Mouse (Mus musculus) heart, embryonic 13.5 days (tissue): ENCODE measurements at regions not wholly inside any gene's neighbourhood (a gene's known extent, or its start where the extent isn't known, plus 50 kb on each side); places are given as distances from the start of the nearest gene placed in this dataset.

ENCODE experiments used
- ATAC-seq: fragments of 200-750 bp; cut with Nextera tagmentation; 2 replicates; pipeline ENCODE4 v1.8.0; 2017; ENCODE audit warnings: moderate TSS enrichment; ENCODE audit not compliant: insufficient number of reproducible peaks, low FRiP score, low TSS enrichment; ENCODE audit errors: extremely low read depth
- H3K27ac ChIP-seq: fragments of 300-500 bp; sonication (generic); replicated peaks from 2 replicates; pipeline ENCODE4 v1.5.1; 2015; ENCODE audit warnings: moderate library complexity, mild to moderate bottlenecking, inconsistent platforms
- H3K27me3 ChIP-seq: fragments of 300-500 bp; sonication (generic); replicated peaks from 2 replicates; pipeline ENCODE4 v1.6.1; 2015; ENCODE audit warnings: mild to moderate bottlenecking, inconsistent platforms
- H3K36me3 ChIP-seq: fragments of 300-500 bp; sonication (generic); 2 replicates; pipeline ENCODE4 v1.6.1; 2015; ENCODE audit warnings: mild to moderate bottlenecking, inconsistent platforms
- H3K4me1 ChIP-seq: fragments of 300-500 bp; sonication (generic); 2 replicates; pipeline ENCODE4 v1.6.1; 2015; ENCODE audit warnings: inconsistent platforms
- H3K4me2 ChIP-seq: fragments of 300-500 bp; sonication (generic); 2 replicates; pipeline ENCODE4 v1.6.1; 2015; ENCODE audit warnings: inconsistent platforms, mild to moderate bottlenecking, moderate library complexity
- H3K4me3 ChIP-seq: fragments of 300-500 bp; sonication (generic); 2 replicates; pipeline ENCODE4 v1.5.1; 2015; ENCODE audit warnings: moderate library complexity, mild to moderate bottlenecking, inconsistent platforms
- H3K9ac ChIP-seq: fragments of 300-500 bp; sonication (generic); 2 replicates; pipeline ENCODE4 v1.6.1; 2015; ENCODE audit warnings: inconsistent platforms, mild to moderate bottlenecking, moderate library complexity
- H3K9me3 ChIP-seq: fragments of 300-500 bp; sonication (generic); 2 replicates; pipeline ENCODE4 v1.6.1; 2016; ENCODE audit warnings: inconsistent platforms
- WGBS: fragments of 180-500 bp; shearing (Covaris S2); methylation state at CpG from one replicate; pipeline ENCODE4 v1.1.7; 2015; ENCODE audit warnings: mixed read lengths; 5-methylcytosine and 5-hydroxymethylcytosine counted together

- Histone ChIP-seq H3K9ac (no peak overlapping the region), H3K4me1 (no peaks in the 10 kb centered on the region), H3K36me3 (no peaks in the 10 kb centered on the region), H3K4me3 (no peak overlapping the region), H3K27ac (no peak overlapping the region), H3K4me2 (no peak overlapping the region), H3K9me3 (no peaks in the 10 kb centered on the region), H3K27me3 (no peaks in the 10 kb centered on the region)
- 65% methylated on average over 3 of the region's 3 CpGs for WGBS
- no peak for ATAC-seq
Measured at GRCm38 (mm10) chr6:11796361-11796760, 110.9 kb downstream of the Ndufa4 start.

GRCm38 (mm10) chr6:11793366-11793765 is 113.9 kb downstream of the Ndufa4 start:
- WGBS, result 30% methylated on average over 8 of the region's 8 CpGs
- no peaks in the 10 kb centered on the region for H3K27me3 ChIP-seq
- no peaks in the 10 kb centered on the region for H3K36me3 ChIP-seq
- no peak overlapping the region for H3K9ac ChIP-seq
- no peaks in the 10 kb centered on the region for H3K9me3 ChIP-seq
- peak overlapping the region; percentile 16; the same call in 1 of the 2 replicates for H3K4me2 ChIP-seq
- H3K4me3 ChIP-seq, result no peak overlapping the region
- ATAC-seq, result no peak
- H3K27ac ChIP-seq, result no peak overlapping the region
- no peaks in the 10 kb centered on the region for H3K4me1 ChIP-seq

- 70% methylated on average over 3 of the region's 3 CpGs for WGBS
- no peaks in the 10 kb centered on the region for H3K27me3 ChIP-seq
- no peak overlapping the region for H3K4me2 ChIP-seq
- H3K4me1 ChIP-seq, result no peaks in the 10 kb centered on the region
- H3K27ac ChIP-seq, result no peak overlapping the region
- no peak overlapping the region for H3K9ac ChIP-seq
- no peaks in the 10 kb centered on the region for H3K36me3 ChIP-seq
- ATAC-seq, result no peak
- H3K4me3 ChIP-seq, result no peak overlapping the region
- no peaks in the 10 kb centered on the region for H3K9me3 ChIP-seq
Measured at GRCm38 (mm10) chr6:11792186-11792585, 115.1 kb downstream of the Ndufa4 start.

GRCm38 (mm10) chr6:11791056-11791455 is 116.2 kb downstream of the Ndufa4 start:
- no peaks in the 10 kb centered on the region for H3K4me1 ChIP-seq
- no peaks in the 10 kb centered on the region for H3K27me3 ChIP-seq
- no peak overlapping the region for H3K27ac ChIP-seq
- H3K9ac ChIP-seq, result no peak overlapping the region
- no peak overlapping the region for H3K4me3 ChIP-seq
- H3K9me3 ChIP-seq, result no peaks in the 10 kb centered on the region
- ATAC-seq, result no peak
- WGBS, result 64% methylated on average over 3 of the region's 3 CpGs
- no peaks in the 10 kb centered on the region for H3K36me3 ChIP-seq
- no peak overlapping the region for H3K4me2 ChIP-seq

GRCm38 (mm10) chr6:11773992-11774391 is 133.3 kb downstream of the Ndufa4 start:
- H3K4me1 ChIP-seq, result no peaks in the 10 kb centered on the region
- WGBS, result 58% methylated on average over 3 of the region's 3 CpGs
- no peaks in the 10 kb centered on the region for H3K27me3 ChIP-seq
- no peak for ATAC-seq
- no peak overlapping the region for H3K4me2 ChIP-seq
- H3K4me3 ChIP-seq, result no peak overlapping the region
- H3K9me3 ChIP-seq, result no peaks in the 10 kb centered on the region
- H3K36me3 ChIP-seq, result no peaks in the 10 kb centered on the region
- H3K27ac ChIP-seq, result no peak overlapping the region
- H3K9ac ChIP-seq, result no peak overlapping the region

GRCm38 (mm10) chr6:11762912-11763311 is 144.4 kb downstream of the Ndufa4 start:
- H3K27me3 ChIP-seq, result no peaks in the 10 kb centered on the region

GRCm38 (mm10) chr6:11737667-11738066 is 169.6 kb downstream of the Ndufa4 start:
- no peak overlapping the region for H3K4me3 ChIP-seq
- no peak overlapping the region for H3K27ac ChIP-seq
- H3K4me2 ChIP-seq, result no peak overlapping the region
- H3K36me3 ChIP-seq, result no peaks in the 10 kb centered on the region
- no peak overlapping the region for H3K9ac ChIP-seq
- no peaks in the 10 kb centered on the region for H3K27me3 ChIP-seq
- no peak for ATAC-seq
- no peaks in the 10 kb centered on the region for H3K9me3 ChIP-seq
- WGBS, result 67% methylated on average over 4 of the region's 4 CpGs
- H3K4me1 ChIP-seq, result no peaks in the 10 kb centered on the region

More at GRCm38 (mm10) chr6:11762912-11763311, 144.4 kb downstream of the Ndufa4 start:
- Histone ChIP-seq H3K36me3 (no peaks in the 10 kb centered on the region), H3K9me3 (no peaks in the 10 kb centered on the region), H3K4me1 (no peaks in the 10 kb centered on the region), H3K4me2 (no peak overlapping the region), H3K4me3 (no peak overlapping the region), H3K27ac (no peak overlapping the region), H3K9ac (no peak overlapping the region)
- ATAC-seq, result no peak

GRCm38 (mm10) chr6:11731126-11731525 is 176.2 kb downstream of the Ndufa4 start:
- Histone ChIP-seq H3K27ac (no peak overlapping the region), H3K4me1 (no peaks in the 10 kb centered on the region), H3K4me2 (no peak overlapping the region), H3K9ac (no peak overlapping the region), H3K27me3 (no peaks in the 10 kb centered on the region), H3K4me3 (no peak overlapping the region), H3K9me3 (no peaks in the 10 kb centered on the region), H3K36me3 (no peaks in the 10 kb centered on the region)
- ATAC-seq, result no peak

- no peaks in the 10 kb centered on the region for H3K36me3 ChIP-seq
- WGBS, result 57% methylated on average over 2 of the region's 2 CpGs
- no peak for ATAC-seq
- H3K4me1 ChIP-seq, result no peaks in the 10 kb centered on the region
- no peak overlapping the region for H3K9ac ChIP-seq
- no peaks in the 10 kb centered on the region for H3K9me3 ChIP-seq
- no peak overlapping the region for H3K4me2 ChIP-seq
- H3K27ac ChIP-seq, result no peak overlapping the region
- no peaks in the 10 kb centered on the region for H3K27me3 ChIP-seq
- H3K4me3 ChIP-seq, result no peak overlapping the region
Measured at GRCm38 (mm10) chr6:11730667-11731066, 176.6 kb downstream of the Ndufa4 start.

GRCm38 (mm10) chr6:11727806-11728205 is 179.5 kb downstream of the Ndufa4 start:
- WGBS, result 67% methylated on average over 1 of the region's 1 CpGs
- Histone ChIP-seq H3K27me3 (no peaks in the 10 kb centered on the region), H3K9me3 (no peaks in the 10 kb centered on the region), H3K4me3 (no peak overlapping the region), H3K9ac (no peak overlapping the region), H3K27ac (no peak overlapping the region), H3K36me3 (no peaks in the 10 kb centered on the region), H3K4me2 (no peak overlapping the region), H3K4me1 (no peaks in the 10 kb centered on the region)
- ATAC-seq, result no peak

- H3K27me3 ChIP-seq, result no peaks in the 10 kb centered on the region
- 49% methylated on average over 5 of the region's 5 CpGs for WGBS
Measured at GRCm38 (mm10) chr6:11727370-11727769, 179.9 kb downstream of the Ndufa4 start.

GRCm38 (mm10) chr6:11723519-11723918 is 183.8 kb downstream of the Ndufa4 start:
- Histone ChIP-seq H3K36me3 (no peaks in the 10 kb centered on the region), H3K4me1 (no peaks in the 10 kb centered on the region), H3K4me2 (no peak overlapping the region), H3K4me3 (no peak overlapping the region), H3K9ac (no peak overlapping the region), H3K27me3 (no peaks in the 10 kb centered on the region), H3K27ac (no peak overlapping the region), H3K9me3 (no peaks in the 10 kb centered on the region)
- WGBS, result 75% methylated on average over 2 of the region's 2 CpGs
- no peak for ATAC-seq

More at GRCm38 (mm10) chr6:11727370-11727769, 179.9 kb downstream of the Ndufa4 start:
- Histone ChIP-seq H3K27ac (no peak overlapping the region), H3K4me1 (no peaks in the 10 kb centered on the region), H3K36me3 (no peaks in the 10 kb centered on the region), H3K9ac (no peak overlapping the region), H3K9me3 (no peaks in the 10 kb centered on the region), H3K4me2 (no peak overlapping the region), H3K4me3 (no peak overlapping the region)
- no peak for ATAC-seq
